Mouse (Mus musculus): ENCODE results near the gene Mcoln1. TPM values are rescaled to one million over a fixed set of nuclear protein-coding genes. Genes with fewer than 3 reads are reported as not detected.

Gene Mcoln1
- 46.3 to 51.3 TPM (median 48.3 TPM) in 3 replicates for total RNA-seq (2017)

GRCm38 (mm10) chr8:3500235-3501090, at the start of gene Mcoln1:
Mcoln1 (plus strand) TSS chr8:3500457.
- ATAC-seq (replicated peaks; ENCODE audit: insufficient number of reproducible peaks, low FRiP score, low TSS enrichment, poor library complexity, severe bottlenecking): peak; percentile 84

GRCm38 (mm10) chr8:3450670-3451069, 49.6 kb upstream of the Mcoln1 start:
- peak; percentile 36; the same call in 1 of the 2 replicates for ATAC-seq (replicated peaks; ENCODE audit: insufficient number of reproducible peaks, low FRiP score, low TSS enrichment, poor library complexity, severe bottlenecking)

- ATAC-seq (replicated peaks; ENCODE audit: insufficient number of reproducible peaks, low FRiP score, low TSS enrichment, poor library complexity, severe bottlenecking): no peak
These were observed 48.3 kb upstream of the Mcoln1 start for GRCm38 (mm10) chr8:3451992-3452391.

- no peak for ATAC-seq (replicated peaks; ENCODE audit: insufficient number of reproducible peaks, low FRiP score, low TSS enrichment, poor library complexity, severe bottlenecking)
These were observed 37.0 kb upstream of the Mcoln1 start for GRCm38 (mm10) chr8:3463248-3463647.

- ATAC-seq (replicated peaks; ENCODE audit: insufficient number of reproducible peaks, low FRiP score, low TSS enrichment, poor library complexity, severe bottlenecking): no peak
These were observed 35.9 kb upstream of the Mcoln1 start for GRCm38 (mm10) chr8:3464309-3464708.

GRCm38 (mm10) chr8:3467006-3467885, 33.0 kb upstream of the Mcoln1 start, which contains the start of gene Pex11g:
Pex11g (minus strand) TSS chr8:3467680.
- ATAC-seq (replicated peaks; ENCODE audit: insufficient number of reproducible peaks, low FRiP score, low TSS enrichment, poor library complexity, severe bottlenecking): peak; percentile 93

GRCm38 (mm10) chr8:3467886-3468545, 32.2 kb upstream of the Mcoln1 start:
- ATAC-seq (replicated peaks; ENCODE audit: insufficient number of reproducible peaks, low FRiP score, low TSS enrichment, poor library complexity, severe bottlenecking): no peak

GRCm38 (mm10) chr8:3468838-3469237, 31.4 kb upstream of the Mcoln1 start:
- no peak for ATAC-seq (replicated peaks; ENCODE audit: insufficient number of reproducible peaks, low FRiP score, low TSS enrichment, poor library complexity, severe bottlenecking)

GRCm38 (mm10) chr8:3470562-3470961, 29.7 kb upstream of the Mcoln1 start, which contains the start of gene Tex45:
Tex45 (plus strand) TSS chr8:3470862.
- ATAC-seq (replicated peaks; ENCODE audit: insufficient number of reproducible peaks, low FRiP score, low TSS enrichment, poor library complexity, severe bottlenecking): no peak

- ATAC-seq (replicated peaks; ENCODE audit: insufficient number of reproducible peaks, low FRiP score, low TSS enrichment, poor library complexity, severe bottlenecking): no peak; the same call in 1 of the 2 replicates
These were observed 24.4 kb upstream of the Mcoln1 start for GRCm38 (mm10) chr8:3475715-3476429.

GRCm38 (mm10) chr8:3480221-3480785, 20.0 kb upstream of the Mcoln1 start:
- ATAC-seq (replicated peaks; ENCODE audit: insufficient number of reproducible peaks, low FRiP score, low TSS enrichment, poor library complexity, severe bottlenecking): no peak

GRCm38 (mm10) chr8:3481605-3482004, 18.7 kb upstream of the Mcoln1 start:
- peak; percentile 75 for ATAC-seq (replicated peaks; ENCODE audit: insufficient number of reproducible peaks, low FRiP score, low TSS enrichment, poor library complexity, severe bottlenecking)

- ATAC-seq (replicated peaks; ENCODE audit: insufficient number of reproducible peaks, low FRiP score, low TSS enrichment, poor library complexity, severe bottlenecking): no peak
These were observed 18.0 kb upstream of the Mcoln1 start for GRCm38 (mm10) chr8:3482240-3482740.

- ATAC-seq (replicated peaks; ENCODE audit: insufficient number of reproducible peaks, low FRiP score, low TSS enrichment, poor library complexity, severe bottlenecking): no peak
These were observed 16.7 kb upstream of the Mcoln1 start for GRCm38 (mm10) chr8:3483546-3483945.

- ATAC-seq (replicated peaks; ENCODE audit: insufficient number of reproducible peaks, low FRiP score, low TSS enrichment, poor library complexity, severe bottlenecking): no peak
These were observed 15.1 kb upstream of the Mcoln1 start for GRCm38 (mm10) chr8:3485192-3485591.

GRCm38 (mm10) chr8:3492901-3493844, 7.1 kb upstream of the Mcoln1 start, which contains the start of gene Zfp358:
Zfp358 (plus strand) TSS chr8:3493138.
- peak; percentile 48 for ATAC-seq (replicated peaks; ENCODE audit: insufficient number of reproducible peaks, low FRiP score, low TSS enrichment, poor library complexity, severe bottlenecking)

- no peak for ATAC-seq (replicated peaks; ENCODE audit: insufficient number of reproducible peaks, low FRiP score, low TSS enrichment, poor library complexity, severe bottlenecking)
These were observed 6.4 kb upstream of the Mcoln1 start for GRCm38 (mm10) chr8:3493845-3494208.

All from monocyte, adult 5-6 weeks (primary cell).